Mouse (Mus musculus): Measurements from ENCODE around the gene Olfr1053. TPM values are rescaled to one million over a fixed set of nuclear protein-coding genes. Genes with fewer than 3 reads are reported as not detected.

The Olfr1053 gene
- polyA plus RNA-seq (2015; fragmentation: Illumina TruSeq; extraction: RNeasy Lipid Tissue Mini Kit (QIAGEN cat#74804); ENCODE audit: insufficient read depth, low replicate concordance): not detected

DNA sequence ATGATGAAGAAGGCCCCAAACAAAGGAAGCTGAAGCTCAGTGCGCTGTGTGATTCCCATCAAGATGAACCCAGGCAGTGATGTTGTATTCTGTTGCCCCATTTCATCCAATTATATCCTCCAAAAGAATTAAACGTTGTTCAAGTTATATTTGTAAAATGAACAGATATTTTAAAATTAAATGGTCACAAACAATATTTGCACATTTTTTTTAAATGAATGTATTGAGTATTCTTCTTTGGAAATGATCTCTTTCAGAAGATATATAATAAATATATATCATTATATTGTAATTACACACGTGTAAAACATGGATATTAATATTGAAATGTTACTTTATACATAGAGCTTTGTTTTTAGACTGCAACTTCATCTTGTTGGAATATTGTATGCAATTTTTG lies at the start of gene Olfr1053:
Olfr1053 (minus strand) TSS at position 101 of the 400 bp plus-strand sequence.

DNA sequence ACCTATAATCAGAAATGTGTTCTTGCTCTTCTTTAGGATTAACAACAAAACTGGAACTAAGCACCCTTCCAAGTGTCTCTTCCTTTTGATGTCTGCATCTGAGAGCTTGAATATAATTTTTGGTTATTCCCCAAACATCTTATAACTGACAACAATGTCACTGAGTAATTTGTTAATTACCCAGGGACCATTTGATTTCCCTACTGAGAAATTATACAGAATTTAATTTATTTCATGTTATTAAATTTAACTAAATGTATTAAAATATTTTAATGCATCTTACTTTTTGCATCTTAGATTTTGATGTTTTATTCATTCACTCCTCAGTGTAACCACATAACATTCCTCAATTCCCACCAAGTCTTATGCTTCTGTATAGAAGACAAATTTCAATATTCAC lies 47.3 kb upstream of the Olfr1053 start, which contains the start of gene Olfr1056:
Olfr1056 (minus strand) TSS at position 101 of the 400 bp plus-strand sequence.

DNA sequence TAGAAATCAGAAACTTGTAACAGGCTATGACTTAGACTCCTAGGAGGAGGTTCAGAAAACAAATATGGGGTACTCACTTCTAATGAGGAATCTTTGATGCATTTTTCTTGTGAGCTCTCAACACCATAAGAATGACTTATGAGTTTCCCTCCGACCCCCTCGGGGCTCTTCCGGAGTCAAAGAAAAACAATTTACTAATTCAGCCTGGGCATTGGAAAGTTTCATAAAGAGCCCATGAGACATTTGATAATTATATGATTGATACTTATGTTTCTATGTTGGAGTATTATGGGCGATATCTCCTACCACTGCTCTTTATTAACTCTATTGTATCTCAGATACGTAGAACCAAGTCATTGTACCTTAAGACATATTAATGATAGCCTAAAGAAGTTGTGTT lies 35.1 kb upstream of the Olfr1053 start, which contains the start of gene Olfr1055:
Olfr1055 (minus strand) TSS at position 101 of the 400 bp plus-strand sequence.

DNA sequence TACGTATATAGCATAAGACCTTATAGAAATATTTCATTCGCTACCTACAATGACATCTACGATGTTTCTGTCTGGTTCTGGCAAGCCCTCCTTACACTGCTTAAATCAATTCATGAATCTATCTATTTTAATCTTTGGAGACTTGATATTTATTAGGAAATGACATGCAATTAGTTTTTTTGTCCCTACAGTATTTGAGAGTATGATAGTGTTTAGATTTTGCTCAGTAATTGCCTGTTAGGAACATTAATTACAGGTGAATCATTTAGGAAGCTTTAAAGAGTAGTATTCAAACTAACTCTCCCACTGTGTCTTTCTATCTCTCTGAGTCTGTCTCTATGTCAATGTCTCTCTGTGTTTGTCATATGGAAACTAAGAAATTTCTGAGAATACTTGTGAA lies 20.2 kb upstream of the Olfr1053 start, which contains the start of gene Olfr1054:
Olfr1054 (minus strand) TSS at position 101 of the 400 bp plus-strand sequence.

DNA sequence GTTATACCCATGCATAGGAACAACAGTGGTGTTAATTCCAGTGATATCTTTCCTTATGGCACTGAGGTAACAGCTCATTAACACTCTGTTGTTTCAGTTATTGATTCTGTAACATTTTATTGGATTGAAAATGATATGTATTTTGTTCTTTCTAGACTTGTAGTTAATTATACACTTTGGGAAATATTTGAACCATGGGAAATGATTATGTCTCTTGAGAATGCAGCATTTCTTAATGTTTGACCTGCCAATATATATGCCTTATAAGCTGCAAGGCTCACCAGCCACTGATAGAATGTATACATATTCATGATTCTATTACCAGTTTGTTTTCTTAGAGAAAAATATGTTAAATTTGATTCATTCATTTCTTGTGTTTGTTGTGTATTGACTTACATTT lies 22.9 kb downstream of the Olfr1053 start, which contains the start of gene Olfr1052:
Olfr1052 (plus strand) TSS at position 301 of the 400 bp plus-strand sequence.

DNA sequence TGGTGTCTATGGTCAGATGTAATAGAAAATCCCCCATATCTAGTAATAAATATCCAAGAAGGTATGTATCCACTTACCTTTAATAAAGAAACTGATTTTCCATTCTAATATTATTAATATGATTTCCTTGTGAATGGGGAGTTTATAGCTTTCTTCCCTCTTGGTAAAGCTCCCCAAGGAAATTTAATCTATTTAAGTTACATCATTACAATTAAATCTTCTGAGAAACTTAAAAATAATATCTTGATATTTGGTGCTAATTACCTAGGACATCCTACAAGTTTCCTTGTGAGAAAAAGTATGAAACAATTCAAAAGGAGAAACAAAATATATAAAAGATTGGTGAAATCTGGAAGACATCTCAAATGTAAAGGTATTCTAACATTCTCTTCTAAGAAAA lies 36.1 kb downstream of the Olfr1053 start, which contains the start of gene Olfr1051:
Olfr1051 (minus strand) TSS at position 101 of the 400 bp plus-strand sequence.

Other genes with a start within 250 kb of the Olfr1053 start
- not detected for gene Olfr1036, start 241.3 kb downstream of the Olfr1053 start, polyA plus RNA-seq (2015; fragmentation: Illumina TruSeq; extraction: RNeasy Lipid Tissue Mini Kit (QIAGEN cat#74804); ENCODE audit: insufficient read depth, low replicate concordance)
- gene Olfr1037, start 227.9 kb downstream of the Olfr1053 start, polyA plus RNA-seq (2015; fragmentation: Illumina TruSeq; extraction: RNeasy Lipid Tissue Mini Kit (QIAGEN cat#74804); ENCODE audit: insufficient read depth, low replicate concordance): not detected
- not detected for gene Olfr1039, start 179.4 kb downstream of the Olfr1053 start, polyA plus RNA-seq (2015; fragmentation: Illumina TruSeq; extraction: RNeasy Lipid Tissue Mini Kit (QIAGEN cat#74804); ENCODE audit: insufficient read depth, low replicate concordance)
- gene Olfr1040, start 168.6 kb downstream of the Olfr1053 start, polyA plus RNA-seq (2015; fragmentation: Illumina TruSeq; extraction: RNeasy Lipid Tissue Mini Kit (QIAGEN cat#74804); ENCODE audit: insufficient read depth, low replicate concordance): not detected
- gene Olfr1042, start 153.4 kb downstream of the Olfr1053 start, polyA plus RNA-seq (2015; fragmentation: Illumina TruSeq; extraction: RNeasy Lipid Tissue Mini Kit (QIAGEN cat#74804); ENCODE audit: insufficient read depth, low replicate concordance): not detected
- not detected for gene Olfr1043, start 147.8 kb downstream of the Olfr1053 start, polyA plus RNA-seq (2015; fragmentation: Illumina TruSeq; extraction: RNeasy Lipid Tissue Mini Kit (QIAGEN cat#74804); ENCODE audit: insufficient read depth, low replicate concordance)
- gene Olfr1044, start 137.5 kb downstream of the Olfr1053 start, polyA plus RNA-seq (2015; fragmentation: Illumina TruSeq; extraction: RNeasy Lipid Tissue Mini Kit (QIAGEN cat#74804); ENCODE audit: insufficient read depth, low replicate concordance): not detected
- not detected for gene Olfr52, start 129.6 kb downstream of the Olfr1053 start, polyA plus RNA-seq (2015; fragmentation: Illumina TruSeq; extraction: RNeasy Lipid Tissue Mini Kit (QIAGEN cat#74804); ENCODE audit: insufficient read depth, low replicate concordance)
- gene Olfr1045, start 112.3 kb downstream of the Olfr1053 start, polyA plus RNA-seq (2015; fragmentation: Illumina TruSeq; extraction: RNeasy Lipid Tissue Mini Kit (QIAGEN cat#74804); ENCODE audit: insufficient read depth, low replicate concordance): not detected
- not detected for gene Olfr1046, start 96.0 kb downstream of the Olfr1053 start, polyA plus RNA-seq (2015; fragmentation: Illumina TruSeq; extraction: RNeasy Lipid Tissue Mini Kit (QIAGEN cat#74804); ENCODE audit: insufficient read depth, low replicate concordance)
- gene Olfr1047, start 83.9 kb downstream of the Olfr1053 start, polyA plus RNA-seq (2015; fragmentation: Illumina TruSeq; extraction: RNeasy Lipid Tissue Mini Kit (QIAGEN cat#74804); ENCODE audit: insufficient read depth, low replicate concordance): not detected
- gene Olfr1048, start 75.0 kb downstream of the Olfr1053 start, polyA plus RNA-seq (2015; fragmentation: Illumina TruSeq; extraction: RNeasy Lipid Tissue Mini Kit (QIAGEN cat#74804); ENCODE audit: insufficient read depth, low replicate concordance): not detected
- not detected for gene Olfr1049, start 57.0 kb downstream of the Olfr1053 start, polyA plus RNA-seq (2015; fragmentation: Illumina TruSeq; extraction: RNeasy Lipid Tissue Mini Kit (QIAGEN cat#74804); ENCODE audit: insufficient read depth, low replicate concordance)
- not detected for gene Olfr1051, start 36.2 kb downstream of the Olfr1053 start, polyA plus RNA-seq (2015; fragmentation: Illumina TruSeq; extraction: RNeasy Lipid Tissue Mini Kit (QIAGEN cat#74804); ENCODE audit: insufficient read depth, low replicate concordance)
- gene Olfr1052, start 22.8 kb downstream of the Olfr1053 start, polyA plus RNA-seq (2015; fragmentation: Illumina TruSeq; extraction: RNeasy Lipid Tissue Mini Kit (QIAGEN cat#74804); ENCODE audit: insufficient read depth, low replicate concordance): not detected
- not detected for gene Olfr1054, start 20.1 kb upstream of the Olfr1053 start, polyA plus RNA-seq (2015; fragmentation: Illumina TruSeq; extraction: RNeasy Lipid Tissue Mini Kit (QIAGEN cat#74804); ENCODE audit: insufficient read depth, low replicate concordance)
- not detected for gene Olfr1055, start 35.0 kb upstream of the Olfr1053 start, polyA plus RNA-seq (2015; fragmentation: Illumina TruSeq; extraction: RNeasy Lipid Tissue Mini Kit (QIAGEN cat#74804); ENCODE audit: insufficient read depth, low replicate concordance)
- not detected for gene Olfr1056, start 47.2 kb upstream of the Olfr1053 start, polyA plus RNA-seq (2015; fragmentation: Illumina TruSeq; extraction: RNeasy Lipid Tissue Mini Kit (QIAGEN cat#74804); ENCODE audit: insufficient read depth, low replicate concordance)
- not detected for gene Olfr1057, start 63.1 kb upstream of the Olfr1053 start, polyA plus RNA-seq (2015; fragmentation: Illumina TruSeq; extraction: RNeasy Lipid Tissue Mini Kit (QIAGEN cat#74804); ENCODE audit: insufficient read depth, low replicate concordance)
- gene Olfr1058, start 73.3 kb upstream of the Olfr1053 start, polyA plus RNA-seq (2015; fragmentation: Illumina TruSeq; extraction: RNeasy Lipid Tissue Mini Kit (QIAGEN cat#74804); ENCODE audit: insufficient read depth, low replicate concordance): not detected
- gene Olfr1061, start 98.8 kb upstream of the Olfr1053 start, polyA plus RNA-seq (2015; fragmentation: Illumina TruSeq; extraction: RNeasy Lipid Tissue Mini Kit (QIAGEN cat#74804); ENCODE audit: insufficient read depth, low replicate concordance): not detected
- gene Olfr1062, start 111.5 kb upstream of the Olfr1053 start, polyA plus RNA-seq (2015; fragmentation: Illumina TruSeq; extraction: RNeasy Lipid Tissue Mini Kit (QIAGEN cat#74804); ENCODE audit: insufficient read depth, low replicate concordance): not detected
- not detected for gene Olfr1065, start 135.3 kb upstream of the Olfr1053 start, polyA plus RNA-seq (2015; fragmentation: Illumina TruSeq; extraction: RNeasy Lipid Tissue Mini Kit (QIAGEN cat#74804); ENCODE audit: insufficient read depth, low replicate concordance)
- not detected for gene Olfr1066, start 141.0 kb upstream of the Olfr1053 start, polyA plus RNA-seq (2015; fragmentation: Illumina TruSeq; extraction: RNeasy Lipid Tissue Mini Kit (QIAGEN cat#74804); ENCODE audit: insufficient read depth, low replicate concordance)
- not detected for gene Olfr228, start 172.1 kb upstream of the Olfr1053 start, polyA plus RNA-seq (2015; fragmentation: Illumina TruSeq; extraction: RNeasy Lipid Tissue Mini Kit (QIAGEN cat#74804); ENCODE audit: insufficient read depth, low replicate concordance)
- not detected for gene Olfr1076, start 193.2 kb upstream of the Olfr1053 start, polyA plus RNA-seq (2015; fragmentation: Illumina TruSeq; extraction: RNeasy Lipid Tissue Mini Kit (QIAGEN cat#74804); ENCODE audit: insufficient read depth, low replicate concordance)
- gene Olfr1079, start 227.2 kb upstream of the Olfr1053 start, polyA plus RNA-seq (2015; fragmentation: Illumina TruSeq; extraction: RNeasy Lipid Tissue Mini Kit (QIAGEN cat#74804); ENCODE audit: insufficient read depth, low replicate concordance): not detected
- not detected for gene Olfr1080, start 243.0 kb upstream of the Olfr1053 start, polyA plus RNA-seq (2015; fragmentation: Illumina TruSeq; extraction: RNeasy Lipid Tissue Mini Kit (QIAGEN cat#74804); ENCODE audit: insufficient read depth, low replicate concordance)

Data from spleen, adult 10 weeks (tissue).